Mouse (Mus musculus): ENCODE measurements around the gene Ifi208. TPM values are rescaled to one million over a fixed set of nuclear protein-coding genes. Genes with fewer than 3 reads are reported as not detected.

Gene Ifi208
- total RNA-seq (2023) = 1 to 10 TPM in 1 of 2 experiments, under 1 TPM in 1; 0.61 to 1.1 TPM

GRCm38 (mm10) chr1:173673458-173674097 lies at the start of gene Ifi208:
Gene Ifi208 (plus strand): TSS chr1:173673675.

GRCm38 (mm10) chr1:173630622-173631021 lies 42.9 kb upstream of the Ifi208 start, which contains the start of gene Ifi209:
Gene Ifi209 (plus strand): TSS chr1:173630917.

GRCm38 (mm10) chr1:173741656-173742055 lies 68.2 kb downstream of the Ifi208 start, which contains the start of gene Ifi207:
Gene Ifi207 (minus strand): TSS chr1:173741747.

Other genes with a start within 250 kb of the Ifi208 start
- gene Ifi206, start 182.6 kb upstream of the Ifi208 start, total RNA-seq (2023) = 1 to 10 TPM; 1.9 to 3.3 TPM
- under 1 TPM; 0.18 to 0.42 TPM for gene Ifi214, start 137.7 kb upstream of the Ifi208 start, total RNA-seq (2023)
- gene Ifi213, start 74.4 kb upstream of the Ifi208 start, total RNA-seq (2023) = 1 to 10 TPM; 4.6 to 7.9 TPM
- gene Ifi209, start 42.8 kb upstream of the Ifi208 start, total RNA-seq (2023) = 10 to 100 TPM; 29.3 to 44.5 TPM
- gene Ifi207, start 68.1 kb downstream of the Ifi208 start, total RNA-seq (2023) = 10 to 100 TPM; 21.2 to 26.7 TPM
- gene Ifi204, start 93.3 kb downstream of the Ifi208 start, total RNA-seq (2023) = 10 to 100 TPM; 35.4 to 41.8 TPM
- gene Ifi211, start 239.4 kb downstream of the Ifi208 start, total RNA-seq (2023) = 10 to 100 TPM; 16.2 to 20.9 TPM

Measured in neutrophil, adult 83 days (primary cell).